Mouse (Mus musculus): ENCODE results near the gene Plcg2. TPM values are rescaled to one million over a fixed set of nuclear protein-coding genes. Genes with fewer than 3 reads are reported as not detected.
A peak's percentile ranks its signal among the peaks of the same experiment; 100 is the strongest.

The Plcg2 gene
- polyA plus RNA-seq, 1 experiment from 2014 or later = 1.8 TPM

GRCm38 (mm10) chr8:117604671-117605070, 106.6 kb downstream of the Plcg2 start:
- no peak overlapping the region for H3K4me2 ChIP-seq (replicated peaks; ENCODE audit: low read depth, low read length)
- 90% methylated on average over 14 of the region's 14 CpGs for WGBS

GRCm38 (mm10) chr8:117605201-117605600, 107.1 kb downstream of the Plcg2 start:
- Histone ChIP-seq H3K9ac (ENCODE audit: low read depth, low read length) (no peak overlapping the region), H3K4me1 (replicated peaks; ENCODE audit: control insufficient read depth, insufficient read depth, low read length) (no peaks in the 10 kb centered on the region), H3K9me3 (ENCODE audit: control insufficient read depth, low read length) (no peaks in the 10 kb centered on the region), H3K27ac (ENCODE audit: low read depth, low read length) (no peak overlapping the region), H3K4me3 (ENCODE audit: low read depth, low read length) (no peak overlapping the region), H3K27me3 (ENCODE audit: control insufficient read depth, insufficient read depth, low read length) (no peaks in the 10 kb centered on the region), H3K36me3 (ENCODE audit: control insufficient read depth, insufficient read depth, low read length) (no peaks in the 10 kb centered on the region), H3K4me2 (replicated peaks; ENCODE audit: low read depth, low read length) (no peak overlapping the region)
- no peak for ATAC-seq (ENCODE audit: low FRiP score)
- 90% methylated on average over 8 of the region's 8 CpGs for WGBS
- DNase-seq (ENCODE audit: low spot score) = no peak

More at GRCm38 (mm10) chr8:117604671-117605070, 106.6 kb downstream of the Plcg2 start:
- ATAC-seq (ENCODE audit: low FRiP score) (no peak), DNase-seq (ENCODE audit: low spot score) (no peak)
- Histone ChIP-seq H3K27me3 (ENCODE audit: control insufficient read depth, insufficient read depth, low read length) (no peaks in the 10 kb centered on the region), H3K27ac (ENCODE audit: low read depth, low read length) (no peak overlapping the region), H3K4me3 (ENCODE audit: low read depth, low read length) (no peak overlapping the region), H3K9me3 (ENCODE audit: control insufficient read depth, low read length) (no peaks in the 10 kb centered on the region), H3K36me3 (ENCODE audit: control insufficient read depth, insufficient read depth, low read length) (no peaks in the 10 kb centered on the region), H3K9ac (ENCODE audit: low read depth, low read length) (no peak overlapping the region), H3K4me1 (replicated peaks; ENCODE audit: control insufficient read depth, insufficient read depth, low read length) (no peaks in the 10 kb centered on the region)

- no peak for ATAC-seq (ENCODE audit: low FRiP score)
- WGBS = 89% methylated on average over 10 of the region's 10 CpGs
- no peak overlapping the region for H3K4me2 ChIP-seq (replicated peaks; ENCODE audit: low read depth, low read length)
Measured at GRCm38 (mm10) chr8:117610506-117610905, 112.4 kb downstream of the Plcg2 start.

GRCm38 (mm10) chr8:117612861-117613260, 114.8 kb downstream of the Plcg2 start:
- Histone ChIP-seq H3K36me3 (ENCODE audit: control insufficient read depth, insufficient read depth, low read length) (no peaks in the 10 kb centered on the region), H3K9ac (ENCODE audit: low read depth, low read length) (no peak overlapping the region), H3K4me1 (replicated peaks; ENCODE audit: control insufficient read depth, insufficient read depth, low read length) (no peaks in the 10 kb centered on the region), H3K27me3 (ENCODE audit: control insufficient read depth, insufficient read depth, low read length) (no peaks in the 10 kb centered on the region), H3K9me3 (ENCODE audit: control insufficient read depth, low read length) (no peaks in the 10 kb centered on the region), H3K4me3 (ENCODE audit: low read depth, low read length) (no peak overlapping the region), H3K4me2 (replicated peaks; ENCODE audit: low read depth, low read length) (no peak overlapping the region), H3K27ac (ENCODE audit: low read depth, low read length) (no peak overlapping the region)
- DNase-seq (ENCODE audit: low spot score) = no peak
- 75% methylated on average over 12 of the region's 12 CpGs for WGBS
- no peak for ATAC-seq (ENCODE audit: low FRiP score)

More at GRCm38 (mm10) chr8:117610506-117610905, 112.4 kb downstream of the Plcg2 start:
- no peaks in the 10 kb centered on the region for H3K9me3 ChIP-seq (ENCODE audit: control insufficient read depth, low read length)
- H3K4me1 ChIP-seq (replicated peaks; ENCODE audit: control insufficient read depth, insufficient read depth, low read length) = no peaks in the 10 kb centered on the region
- H3K27me3 ChIP-seq (ENCODE audit: control insufficient read depth, insufficient read depth, low read length) = no peaks in the 10 kb centered on the region
- H3K9ac ChIP-seq (ENCODE audit: low read depth, low read length) = no peak overlapping the region
- no peak for DNase-seq (ENCODE audit: low spot score)
- no peak overlapping the region for H3K27ac ChIP-seq (ENCODE audit: low read depth, low read length)
- no peaks in the 10 kb centered on the region for H3K36me3 ChIP-seq (ENCODE audit: control insufficient read depth, insufficient read depth, low read length)
- no peak overlapping the region for H3K4me3 ChIP-seq (ENCODE audit: low read depth, low read length)

GRCm38 (mm10) chr8:117626040-117626838, 128.1 kb downstream of the Plcg2 start:
- Histone ChIP-seq H3K9ac (ENCODE audit: low read depth, low read length) (no peak overlapping the region), H3K27ac (ENCODE audit: low read depth, low read length) (no peak overlapping the region), H3K9me3 (ENCODE audit: control insufficient read depth, low read length) (no peaks in the 10 kb centered on the region), H3K36me3 (ENCODE audit: control insufficient read depth, insufficient read depth, low read length) (no peaks in the 10 kb centered on the region), H3K4me2 (replicated peaks; ENCODE audit: low read depth, low read length) (no peak overlapping the region), H3K27me3 (ENCODE audit: control insufficient read depth, insufficient read depth, low read length) (no peaks in the 10 kb centered on the region), H3K4me1 (replicated peaks; ENCODE audit: control insufficient read depth, insufficient read depth, low read length) (no peaks in the 10 kb centered on the region), H3K4me3 (ENCODE audit: low read depth, low read length) (no peak overlapping the region)
- ATAC-seq (ENCODE audit: low FRiP score) = no peak; the same call in 1 of the 2 replicates
- 61% methylated on average over 9 of the region's 14 CpGs for WGBS
- DNase-seq (ENCODE audit: low spot score) = peak; percentile 77

- DNase-seq (ENCODE audit: low spot score) (no peak), ATAC-seq (ENCODE audit: low FRiP score) (no peak)
- H3K4me3 ChIP-seq (ENCODE audit: low read depth, low read length) = no peak overlapping the region
- H3K9me3 ChIP-seq (ENCODE audit: control insufficient read depth, low read length) = no peaks in the 10 kb centered on the region
- H3K9ac ChIP-seq (ENCODE audit: low read depth, low read length) = no peak overlapping the region
- 68% methylated on average over 9 of the region's 9 CpGs for WGBS
- H3K27ac ChIP-seq (ENCODE audit: low read depth, low read length) = no peak overlapping the region
- no peaks in the 10 kb centered on the region for H3K27me3 ChIP-seq (ENCODE audit: control insufficient read depth, insufficient read depth, low read length)
- H3K4me2 ChIP-seq (replicated peaks; ENCODE audit: low read depth, low read length) = no peak overlapping the region
- H3K36me3 ChIP-seq (ENCODE audit: control insufficient read depth, insufficient read depth, low read length) = no peaks in the 10 kb centered on the region
- H3K4me1 ChIP-seq (replicated peaks; ENCODE audit: control insufficient read depth, insufficient read depth, low read length) = no peaks in the 10 kb centered on the region
Measured at GRCm38 (mm10) chr8:117627096-117627495, 129.0 kb downstream of the Plcg2 start.

GRCm38 (mm10) chr8:117632532-117632931, 134.4 kb downstream of the Plcg2 start:
- Histone ChIP-seq H3K36me3 (ENCODE audit: control insufficient read depth, insufficient read depth, low read length) (no peaks in the 10 kb centered on the region), H3K4me2 (replicated peaks; ENCODE audit: low read depth, low read length) (no peak overlapping the region), H3K9ac (ENCODE audit: low read depth, low read length) (no peak overlapping the region), H3K27ac (ENCODE audit: low read depth, low read length) (no peak overlapping the region), H3K27me3 (ENCODE audit: control insufficient read depth, insufficient read depth, low read length) (no peaks in the 10 kb centered on the region), H3K4me1 (replicated peaks; ENCODE audit: control insufficient read depth, insufficient read depth, low read length) (no peaks in the 10 kb centered on the region), H3K9me3 (ENCODE audit: control insufficient read depth, low read length) (no peaks in the 10 kb centered on the region), H3K4me3 (ENCODE audit: low read depth, low read length) (no peak overlapping the region)
- WGBS = 79% methylated on average over 5 of the region's 5 CpGs
- DNase-seq (ENCODE audit: low spot score) (no peak), ATAC-seq (ENCODE audit: low FRiP score) (no peak)

- Histone ChIP-seq H3K9me3 (ENCODE audit: control insufficient read depth, low read length) (no peaks in the 10 kb centered on the region), H3K4me1 (replicated peaks; ENCODE audit: control insufficient read depth, insufficient read depth, low read length) (no peaks in the 10 kb centered on the region), H3K36me3 (ENCODE audit: control insufficient read depth, insufficient read depth, low read length) (no peaks in the 10 kb centered on the region), H3K27me3 (ENCODE audit: control insufficient read depth, insufficient read depth, low read length) (no peaks in the 10 kb centered on the region), H3K4me3 (ENCODE audit: low read depth, low read length) (no peak overlapping the region), H3K9ac (ENCODE audit: low read depth, low read length) (no peak overlapping the region), H3K27ac (ENCODE audit: low read depth, low read length) (no peak overlapping the region), H3K4me2 (replicated peaks; ENCODE audit: low read depth, low read length) (no peak overlapping the region)
- WGBS = 89% methylated on average over 7 of the region's 7 CpGs
- no peak for DNase-seq (ENCODE audit: low spot score)
- ATAC-seq (ENCODE audit: low FRiP score) = no peak
Measured at GRCm38 (mm10) chr8:117634406-117634805, 136.3 kb downstream of the Plcg2 start.

GRCm38 (mm10) chr8:117637462-117637861, 139.4 kb downstream of the Plcg2 start:
- H3K4me1 ChIP-seq (replicated peaks; ENCODE audit: control insufficient read depth, insufficient read depth, low read length) = no peaks in the 10 kb centered on the region
- H3K4me3 ChIP-seq (ENCODE audit: low read depth, low read length) = no peak overlapping the region
- DNase-seq (ENCODE audit: low spot score) (no peak), ATAC-seq (ENCODE audit: low FRiP score) (no peak)
- no peaks in the 10 kb centered on the region for H3K9me3 ChIP-seq (ENCODE audit: control insufficient read depth, low read length)
- no peak overlapping the region for H3K9ac ChIP-seq (ENCODE audit: low read depth, low read length)
- H3K27ac ChIP-seq (ENCODE audit: low read depth, low read length) = no peak overlapping the region
- H3K27me3 ChIP-seq (ENCODE audit: control insufficient read depth, insufficient read depth, low read length) = no peaks in the 10 kb centered on the region
- no peaks in the 10 kb centered on the region for H3K36me3 ChIP-seq (ENCODE audit: control insufficient read depth, insufficient read depth, low read length)
- WGBS = 58% methylated on average over 3 of the region's 3 CpGs
- H3K4me2 ChIP-seq (replicated peaks; ENCODE audit: low read depth, low read length) = no peak overlapping the region

All from hindbrain, embryonic 11.5 days (tissue).